Comparison of ENCODE assay signal across 9 mouse cellular contexts in the genomic region with DNA sequence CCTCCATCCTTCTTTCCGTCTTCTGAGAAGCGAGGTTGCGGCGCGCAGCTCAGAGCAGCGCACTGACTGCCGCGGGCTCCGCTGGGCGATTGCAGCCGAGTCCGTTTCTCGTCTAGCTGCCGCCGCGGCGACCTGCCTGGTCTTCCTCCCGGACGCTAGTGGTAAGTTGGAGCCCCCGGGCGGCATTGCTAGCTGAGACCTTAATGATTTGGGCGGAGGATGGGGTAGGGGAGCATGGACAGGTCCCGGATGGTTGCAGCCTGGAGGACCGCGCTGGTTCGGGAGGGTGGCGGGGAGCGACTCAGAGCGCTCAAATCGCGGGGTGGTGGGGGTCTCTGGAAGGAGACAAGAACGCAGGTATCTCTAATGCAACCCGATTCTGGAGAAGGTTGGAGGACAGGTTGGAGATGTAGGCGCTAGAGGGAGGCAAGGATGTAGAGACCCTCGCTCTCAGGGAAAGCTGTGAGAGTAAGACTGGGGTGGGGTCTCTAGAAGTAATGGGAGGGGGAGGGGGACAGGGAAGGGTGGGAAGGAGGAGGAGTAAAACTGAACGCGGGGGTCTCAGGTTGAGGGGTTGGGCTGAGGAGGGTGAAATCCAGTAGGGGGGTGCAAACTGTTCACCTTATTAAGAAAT. TPM values are rescaled to one million over a fixed set of nuclear protein-coding genes. Genes with fewer than 3 reads are reported as not detected.
A peak's percentile ranks its signal among the peaks of the same experiment; 100 is the strongest.
DNase-seq lines count a peak whose midpoint lies in the region; ATAC-seq lines count a peak whose summit lies in the region.
"Had no signal": no experiment of that assay in that cellular context is flagged by ENCODE, and none has a peak within 500 bp of the region (broad histone marks: within the 10 kb centered on the region; RNA-seq: fewer than 3 reads in every experiment).

No protein-coding gene starts in this region.

- DNase-seq in heart, postnatal 25 days (ENCODE audit: low spot score): no peak
- peak; percentile 7 for DNase-seq in R1 (ENCODE audit: low read depth, low spot score)
- no peak for DNase-seq in liver, embryonic 11.5 days (ENCODE audit: low spot score)
- no peak for DNase-seq in thymus, postnatal 4 days
- DNase-seq in gastrocnemius, postnatal 25 days: no peak

- no peaks in the 10 kb centered on the region for H3K36me3 ChIP-seq in heart, embryonic 14.5 days (ENCODE audit: control insufficient read depth, insufficient read depth, low read length)
- no peaks in the 10 kb centered on the region for H3K36me3 ChIP-seq in forebrain, embryonic 15.5 days
- H3K36me3 ChIP-seq in liver, embryonic 11.5 days (ENCODE audit: control insufficient read depth, insufficient read depth, low read length): no peaks in the 10 kb centered on the region
- no peaks in the 10 kb centered on the region for H3K36me3 ChIP-seq in stomach, embryonic 15.5 days

- no peak overlapping the region for H3K27ac ChIP-seq in heart, embryonic 14.5 days (replicated peaks in 1 of 2; ENCODE audit: control insufficient read depth in 1 of 2, insufficient read depth in 1 of 2, low read depth in 2 of 2, low read length in 2 of 2)
- no peak overlapping the region for H3K27ac ChIP-seq in forebrain, embryonic 15.5 days (replicated peaks)
- H3K27ac ChIP-seq in liver, embryonic 11.5 days (ENCODE audit: low read depth, low read length): no peak overlapping the region
- no peak overlapping the region for H3K27ac ChIP-seq in stomach, embryonic 15.5 days

- H3K9me3 ChIP-seq in heart, embryonic 14.5 days (ENCODE audit: control insufficient read depth, low read length): no peaks in the 10 kb centered on the region
- H3K9me3 ChIP-seq in forebrain, embryonic 15.5 days: no peaks in the 10 kb centered on the region
- H3K9me3 ChIP-seq in liver, embryonic 11.5 days (ENCODE audit: control insufficient read depth, low read length): no peaks in the 10 kb centered on the region
- no peaks in the 10 kb centered on the region for H3K9me3 ChIP-seq in stomach, embryonic 15.5 days

- WGBS in heart, embryonic 14.5 days: 15% methylated on average over 37 of the region's 37 CpGs
- 21% methylated on average over 37 of the region's 37 CpGs for WGBS in forebrain, embryonic 15.5 days
- 13% methylated on average over 37 of the region's 37 CpGs for WGBS in liver, embryonic 11.5 days
- 18% methylated on average over 36 of the region's 37 CpGs for WGBS in stomach, embryonic 15.5 days

- intact Hi-C loops in heart, postnatal 25 days (cut with DNase I): no loop called here

- H3K4me2 ChIP-seq in heart, embryonic 14.5 days (ENCODE audit: low read length): peak overlapping the region; percentile 61
- peak overlapping the region; percentile 77 for H3K4me2 ChIP-seq in forebrain, embryonic 15.5 days (replicated peaks)
- H3K4me2 ChIP-seq in liver, embryonic 11.5 days: peak overlapping the region; percentile 17; the same call in 1 of the 2 replicates
- peak overlapping the region; percentile 51 for H3K4me2 ChIP-seq in stomach, embryonic 15.5 days

- no peaks in the 10 kb centered on the region for H3K4me1 ChIP-seq in heart, embryonic 14.5 days (ENCODE audit: control insufficient read depth in 2 of 2, insufficient read depth in 2 of 2, low read length in 2 of 2)
- H3K4me1 ChIP-seq in forebrain, embryonic 15.5 days: 0 out of 2 replicates have a peak, but pooled peaks cover 3% of the 10 kb centered on the region
- H3K4me1 ChIP-seq in liver, embryonic 11.5 days (replicated peaks; ENCODE audit: control insufficient read depth, insufficient read depth, low read length): no peaks in the 10 kb centered on the region
- H3K4me1 ChIP-seq in stomach, embryonic 15.5 days: no peaks in the 10 kb centered on the region

- ATAC-seq in heart, embryonic 14.5 days (ENCODE audit: insufficient number of reproducible peaks, insufficient read depth, low FRiP score, low read depth): no peak
- peak; percentile 80 for ATAC-seq in forebrain, embryonic 15.5 days (replicated peaks)
- no peak for ATAC-seq in liver, embryonic 11.5 days (replicated peaks; ENCODE audit: low FRiP score)
- ATAC-seq in stomach, embryonic 15.5 days (ENCODE audit: insufficient read depth, low FRiP score, low read depth): no peak

- H3K9ac ChIP-seq in heart, embryonic 14.5 days (ENCODE audit: low read length): no peak overlapping the region
- peak overlapping the region; percentile 41 for H3K9ac ChIP-seq in forebrain, embryonic 15.5 days (replicated peaks)
- H3K9ac ChIP-seq in liver, embryonic 11.5 days (ENCODE audit: low read depth, low read length): no peak overlapping the region
- H3K9ac ChIP-seq in stomach, embryonic 15.5 days: no peak overlapping the region

- peaks cover 29% of the 10 kb centered on the region for H3K27me3 ChIP-seq in heart, embryonic 14.5 days (ENCODE audit: control insufficient read depth, insufficient read depth, low read length)
- peaks cover 4% of the 10 kb centered on the region; the same call in 1 of the 2 replicates for H3K27me3 ChIP-seq in forebrain, embryonic 15.5 days
- peaks cover 25% of the 10 kb centered on the region for H3K27me3 ChIP-seq in liver, embryonic 11.5 days (replicated peaks; ENCODE audit: control insufficient read depth, insufficient read depth, low read length)
- 0 out of 2 replicates have a peak, but pooled peaks cover 8% of the 10 kb centered on the region for H3K27me3 ChIP-seq in stomach, embryonic 15.5 days (replicated peaks)

- H3K4me3 ChIP-seq in heart, embryonic 14.5 days (ENCODE audit: control insufficient read depth in 1 of 2, insufficient read depth in 1 of 2, low read depth in 1 of 2, low read length in 2 of 2): peak overlapping the region; percentile 30 to 35; a peak in 3 of 4 replicates
- H3K4me3 ChIP-seq in forebrain, embryonic 15.5 days: peak overlapping the region; percentile 46
- H3K4me3 ChIP-seq in liver, embryonic 11.5 days (ENCODE audit: low read depth, low read length): no peak overlapping the region
- H3K4me3 ChIP-seq in stomach, embryonic 15.5 days (replicated peaks): peak overlapping the region; percentile 23

RNA-seq across cellular contexts. Expression of gene Htr2c, which starts 0.7 kb away (rescaled TPM):
- polyA plus RNA-seq in heart, embryonic 14.5 days (2014; fragmentation: Nextera tagmentation; extraction: Ambion mirVana): not detected in 2 replicates
- total RNA-seq in heart, postnatal 25 days (2021): not detected
- 3.5 and 5.5 TPM in 2 replicates for polyA plus RNA-seq in forebrain, embryonic 15.5 days (2015; fragmentation: Nextera tagmentation; extraction: Ambion mirVana)
- not detected in 2 replicates for polyA plus RNA-seq in liver, embryonic 11.5 days (2014; fragmentation: Nextera tagmentation; extraction: Ambion mirVana)
- not detected in 2 replicates for polyA plus RNA-seq in stomach, embryonic 15.5 days (2015; fragmentation: Nextera tagmentation; extraction: Ambion mirVana)
- total RNA-seq in gastrocnemius, postnatal 25 days (2021): not detected
- polyA plus RNA-seq: small intestine, adult 2 months had no signal

Comparison
In these comparisons a context has a peak if more than half of its experiments do, and no peak if none do; other contexts are left out.
1. H3K4me2 ChIP-seq: peak in every context shown above with its lines; median percentile 77 in forebrain, embryonic 15.5 days; 61 in heart, embryonic 14.5 days; 51 in stomach, embryonic 15.5 days; 17 in liver, embryonic 11.5 days.